Mouse (Mus musculus): Measurements from ENCODE around the gene Gm17124. TPM values are rescaled to one million over a fixed set of nuclear protein-coding genes. Genes with fewer than 3 reads are reported as not detected.
"Not testable (repeated sequence)": the region's sequence is repeated elsewhere in the genome, so short reads cannot be mapped to it uniquely, and the experiment has no call there.

Gene Gm17124
- polyA plus RNA-seq (2012), result not detected in 2 replicates

DNA sequence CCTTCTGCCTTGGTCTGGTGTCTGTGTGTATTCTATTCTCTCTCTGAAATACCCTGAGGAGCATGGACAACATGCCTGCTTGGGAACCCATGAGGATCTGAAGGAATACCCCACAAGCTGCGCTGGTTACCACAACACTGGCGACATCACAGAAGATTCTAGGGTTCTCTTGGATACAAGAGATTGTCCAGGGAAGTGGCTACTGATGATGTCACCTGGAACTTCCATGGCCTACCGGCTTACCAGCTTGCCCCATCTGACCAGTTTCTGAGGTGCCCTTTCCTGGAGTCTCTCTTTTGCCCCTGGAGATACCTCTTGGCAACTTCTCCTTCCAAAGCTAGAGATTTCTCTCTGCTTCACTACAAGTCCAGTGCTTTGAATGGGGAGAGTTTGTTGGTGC lies at the start of gene Gm17124:
Gene Gm17124, minus strand, starts transcription at position 101 of the 400 bp plus-strand sequence.
- not testable (repeated sequence) for TF ChIP-seq GATA1 (IDR thresholded peaks at IDR 0.05; ENCODE audit: low read length)

DNA sequence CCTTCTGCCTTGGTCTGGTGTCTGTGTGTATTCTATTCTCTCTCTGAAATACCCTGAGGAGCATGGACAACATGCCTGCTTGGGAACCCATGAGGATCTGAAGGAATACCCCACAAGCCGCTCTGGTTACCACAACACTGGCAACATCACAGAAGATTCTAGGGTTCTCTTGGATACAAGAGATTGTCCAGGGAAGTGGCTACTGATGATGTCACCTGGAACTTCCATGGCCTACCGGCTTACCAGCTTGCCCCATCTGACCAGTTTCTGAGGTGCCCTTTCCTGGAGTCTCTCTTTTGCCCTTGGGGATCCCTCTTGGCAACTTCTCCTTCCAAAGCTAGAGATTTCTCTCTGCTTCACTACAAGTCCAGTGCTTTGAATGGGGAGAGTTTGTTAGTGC lies 42.1 kb upstream of the Gm17124 start, which contains the start of gene Gm3633:
Gene Gm3633, minus strand, starts transcription at position 101 of the 400 bp plus-strand sequence.
- TF ChIP-seq GATA1 (IDR thresholded peaks at IDR 0.05; ENCODE audit: low read length), result not testable (repeated sequence)

Other genes starting within 250 kb of the Gm17124 start
- not detected in 2 replicates for gene Gm8005, start 160.2 kb downstream of the Gm17124 start, polyA plus RNA-seq (2012)
- not detected in 2 replicates for gene Gm8011, start 136.0 kb downstream of the Gm17124 start, polyA plus RNA-seq (2012)
- not detected in 2 replicates for gene Gm8020, start 97.5 kb downstream of the Gm17124 start, polyA plus RNA-seq (2012)
- gene Gm8024, start 75.6 kb downstream of the Gm17124 start, polyA plus RNA-seq (2012), result not detected in 2 replicates
- gene Gm3633, start 42.0 kb upstream of the Gm17124 start, polyA plus RNA-seq (2012), result not detected in 2 replicates
- not detected in 2 replicates for gene Gm10378, start 56.1 kb upstream of the Gm17124 start, polyA plus RNA-seq (2012)
- not detected in 2 replicates for gene Gm3015, start 168.9 kb upstream of the Gm17124 start, polyA plus RNA-seq (2012)
- gene Gm10377, start 198.1 kb upstream of the Gm17124 start, polyA plus RNA-seq (2012), result not detected in 2 replicates

All from G1E-ER4 (cell line).